Mouse (Mus musculus): ENCODE data around the gene Mecom.

DNA sequence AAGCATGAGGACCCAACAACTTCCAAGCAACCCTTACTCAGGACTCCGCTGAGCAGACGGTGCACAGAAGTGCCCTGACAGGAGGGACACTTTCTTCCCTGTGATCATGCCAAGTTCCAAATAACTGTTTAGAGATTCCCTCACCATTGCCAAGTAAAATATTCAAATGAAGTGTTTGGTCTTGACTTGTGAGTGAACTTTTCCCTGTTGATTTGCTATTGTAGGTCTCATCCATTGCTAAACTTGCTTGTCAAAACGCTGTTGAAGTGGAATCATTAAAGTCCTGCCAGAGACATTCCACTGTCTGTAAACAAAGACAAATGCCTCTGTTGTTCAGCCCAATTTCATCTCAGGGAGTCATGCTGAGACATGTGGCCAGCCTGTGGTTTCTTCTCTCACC lies 594.5 kb downstream of the Mecom start:
- TF ChIP-seq CTCF (IDR thresholded peaks at IDR 0.05; ENCODE audit: borderline replicate concordance, insufficient read depth, low read length) (no peak), POLR2A (IDR thresholded peaks at IDR 0.05; ENCODE audit: low read depth, low read length) (no peak)
